Mouse (Mus musculus): Measurements from ENCODE around the gene Vmn2r10. TPM values are rescaled to one million over a fixed set of nuclear protein-coding genes. Genes with fewer than 3 reads are reported as not detected.
"Not testable (repeated sequence)": the region's sequence is repeated elsewhere in the genome, so short reads cannot be mapped to it uniquely, and the experiment has no call there.

The Vmn2r10 gene
- not detected in 2 replicates for polyA plus RNA-seq (2015; fragmentation: Nextera tagmentation; extraction: Ambion mirVana)

DNA sequence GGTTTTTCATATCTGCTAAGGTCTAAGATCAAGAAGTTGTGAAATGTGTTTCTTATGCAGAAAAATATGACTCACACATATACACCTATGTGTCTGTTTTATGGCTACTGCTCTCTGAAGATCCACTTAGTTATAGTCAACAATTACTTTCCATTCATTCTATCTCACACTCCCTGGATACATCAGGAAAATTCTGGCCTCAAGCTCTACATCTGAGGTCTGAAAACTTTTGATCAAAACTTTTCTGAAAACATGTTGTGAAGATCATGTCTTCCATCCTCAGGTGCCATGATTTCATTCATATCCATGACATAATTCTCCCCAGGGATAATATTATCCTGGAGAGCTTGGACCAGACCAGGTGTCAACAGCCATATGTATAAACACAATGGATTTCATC, at the start of gene Vmn2r10:
Gene Vmn2r10 (minus strand): TSS at position 101 of the 400 bp plus-strand sequence.
- not testable (repeated sequence) for H3K4me1 ChIP-seq (ENCODE audit: control insufficient read depth, low read depth, low read length); H3K4me2 ChIP-seq (ENCODE audit: low read depth, low read length); H3K9ac ChIP-seq (ENCODE audit: low read depth, low read length); H3K27me3 ChIP-seq (ENCODE audit: control insufficient read depth, insufficient read depth, low read depth, low read length); H3K27ac ChIP-seq (ENCODE audit: low read length); H3K36me3 ChIP-seq (ENCODE audit: control insufficient read depth, insufficient read depth); ATAC-seq (ENCODE audit: low read depth); H3K9me3 ChIP-seq (replicated peaks; ENCODE audit: control insufficient read depth, low read length); H3K4me3 ChIP-seq (ENCODE audit: low read depth, low read length)

DNA sequence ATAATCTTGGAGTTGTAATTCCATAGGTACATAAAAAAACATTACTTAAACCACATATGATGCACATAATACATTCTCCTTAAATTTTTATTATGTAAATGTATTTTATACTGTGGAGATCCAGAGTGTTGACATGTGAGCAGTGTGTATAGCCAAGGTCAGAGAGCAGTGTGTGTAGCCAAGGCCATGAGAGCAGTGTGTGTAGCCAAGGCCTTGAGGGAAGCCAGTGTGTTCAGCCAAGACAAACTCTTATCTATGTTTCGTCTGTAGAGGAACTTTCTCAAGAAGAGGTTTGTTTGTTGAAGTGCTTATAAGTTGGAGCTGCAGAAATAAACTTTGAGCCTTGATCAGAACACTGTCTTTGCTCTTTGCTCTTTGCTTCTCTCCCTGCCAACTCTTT, 49.0 kb upstream of the Vmn2r10 start:
- no peaks in the 10 kb centered on the region for H3K4me1 ChIP-seq (ENCODE audit: control insufficient read depth, low read depth, low read length)
- no peak overlapping the region for H3K4me3 ChIP-seq (ENCODE audit: low read depth, low read length)
- no peak for ATAC-seq (ENCODE audit: low read depth)
- no peak overlapping the region for H3K4me2 ChIP-seq (ENCODE audit: low read depth, low read length)
- no peaks in the 10 kb centered on the region for H3K27me3 ChIP-seq (ENCODE audit: control insufficient read depth, insufficient read depth, low read depth, low read length)
- no peak overlapping the region for H3K9ac ChIP-seq (ENCODE audit: low read depth, low read length)
- H3K9me3 ChIP-seq (replicated peaks; ENCODE audit: control insufficient read depth, low read length): no peaks in the 10 kb centered on the region
- 47% methylated on average over 1 of the region's 1 CpGs for WGBS (ENCODE audit: insufficient replicate concordance)
- no peaks in the 10 kb centered on the region for H3K36me3 ChIP-seq (ENCODE audit: control insufficient read depth, insufficient read depth)
- no peak overlapping the region for H3K27ac ChIP-seq (ENCODE audit: low read length)

DNA sequence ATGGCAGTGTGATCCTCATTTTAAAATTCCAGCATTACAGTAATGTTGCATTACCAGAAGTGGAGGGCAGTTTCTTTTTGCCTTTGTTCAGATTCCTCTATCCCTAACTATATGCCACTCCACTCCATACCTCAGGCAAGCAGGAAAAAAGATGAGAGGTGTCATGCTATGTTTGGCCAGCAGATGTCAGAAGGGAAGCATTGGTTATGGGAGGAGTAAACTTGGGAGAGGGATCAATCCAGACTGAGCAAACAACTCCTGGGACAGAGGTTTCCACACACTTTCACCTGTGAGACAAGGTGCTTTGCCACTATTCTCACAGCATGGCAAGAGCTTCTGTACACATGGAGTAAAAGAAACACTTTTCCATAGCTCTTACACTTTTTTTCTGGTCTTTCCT, 26.3 kb upstream of the Vmn2r10 start:
- Histone ChIP-seq H3K27ac (ENCODE audit: low read length) (no peak overlapping the region), H3K9me3 (replicated peaks; ENCODE audit: control insufficient read depth, low read length) (no peaks in the 10 kb centered on the region), H3K27me3 (ENCODE audit: control insufficient read depth, insufficient read depth, low read depth, low read length) (no peaks in the 10 kb centered on the region), H3K36me3 (ENCODE audit: control insufficient read depth, insufficient read depth) (no peaks in the 10 kb centered on the region), H3K9ac (ENCODE audit: low read depth, low read length) (no peak overlapping the region), H3K4me3 (ENCODE audit: low read depth, low read length) (no peak overlapping the region), H3K4me2 (ENCODE audit: low read depth, low read length) (no peak overlapping the region), H3K4me1 (ENCODE audit: control insufficient read depth, low read depth, low read length) (no peaks in the 10 kb centered on the region)
- no peak; the same call in 1 of the 2 replicates for ATAC-seq (ENCODE audit: low read depth)

DNA sequence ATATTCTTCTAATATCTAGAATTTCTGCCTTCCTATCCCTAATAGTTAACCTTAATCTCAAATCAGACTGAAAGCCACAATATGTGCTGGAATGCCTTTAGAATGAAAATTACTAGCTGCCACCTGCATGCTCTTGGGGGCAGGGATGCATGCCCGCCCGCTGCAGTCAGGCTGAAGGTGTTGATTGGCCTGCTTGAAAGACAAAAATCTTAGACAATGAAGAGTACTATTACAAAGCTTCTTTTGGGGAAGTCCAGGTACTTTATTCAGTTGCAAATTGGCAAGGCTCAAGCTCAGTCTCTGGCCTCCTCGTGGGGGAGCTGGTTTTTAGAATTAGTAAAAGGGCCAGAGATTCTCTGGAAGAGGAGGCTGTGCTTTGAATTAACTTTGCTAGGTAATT, 17.4 kb downstream of the Vmn2r10 start:
- Histone ChIP-seq H3K4me3 (ENCODE audit: low read depth, low read length) (no peak overlapping the region), H3K9me3 (replicated peaks; ENCODE audit: control insufficient read depth, low read length) (no peaks in the 10 kb centered on the region; the same call in 1 of the 2 replicates), H3K27ac (ENCODE audit: low read length) (no peak overlapping the region), H3K9ac (ENCODE audit: low read depth, low read length) (no peak overlapping the region), H3K4me1 (ENCODE audit: control insufficient read depth, low read depth, low read length) (no peaks in the 10 kb centered on the region), H3K27me3 (ENCODE audit: control insufficient read depth, insufficient read depth, low read depth, low read length) (no peaks in the 10 kb centered on the region), H3K36me3 (ENCODE audit: control insufficient read depth, insufficient read depth) (no peaks in the 10 kb centered on the region), H3K4me2 (ENCODE audit: low read depth, low read length) (no peak overlapping the region)
- whole genome bisulfite sequencing (ENCODE audit: insufficient replicate concordance): 72% methylated on average over 3 of the region's 3 CpGs
- ATAC-seq (ENCODE audit: low read depth): no peak

Other genes starting within 250 kb of the Vmn2r10 start
- gene Rnf212, start 231.5 kb downstream of the Vmn2r10 start, polyA plus RNA-seq (2015; fragmentation: Nextera tagmentation; extraction: Ambion mirVana): 2.3 and 2.4 TPM in 2 replicates
- 0.12 TPM in 1 of 2 replicates, not detected in the other for gene Tmed11, start 211.2 kb downstream of the Vmn2r10 start, polyA plus RNA-seq (2015; fragmentation: Nextera tagmentation; extraction: Ambion mirVana)
- not detected in 2 replicates for gene Vmn2r8, start 197.7 kb downstream of the Vmn2r10 start, polyA plus RNA-seq (2015; fragmentation: Nextera tagmentation; extraction: Ambion mirVana)
- not detected in 2 replicates for gene Vmn2r9, start 153.9 kb downstream of the Vmn2r10 start, polyA plus RNA-seq (2015; fragmentation: Nextera tagmentation; extraction: Ambion mirVana)
- gene Vmn2r11, start 53.0 kb upstream of the Vmn2r10 start, polyA plus RNA-seq (2015; fragmentation: Nextera tagmentation; extraction: Ambion mirVana): not detected in 2 replicates
- gene Vmn2r12, start 91.4 kb upstream of the Vmn2r10 start, polyA plus RNA-seq (2015; fragmentation: Nextera tagmentation; extraction: Ambion mirVana): not detected in 2 replicates
- gene Vmn2r13, start 185.7 kb upstream of the Vmn2r10 start, polyA plus RNA-seq (2015; fragmentation: Nextera tagmentation; extraction: Ambion mirVana): not detected in 2 replicates
- gene Vmn2r14, start 218.2 kb upstream of the Vmn2r10 start, polyA plus RNA-seq (2015; fragmentation: Nextera tagmentation; extraction: Ambion mirVana): not detected in 2 replicates

Measured in liver, embryonic 16.5 days (tissue).